Mouse (Mus musculus) cortical plate, adult 2 months (tissue): ENCODE measurements around the gene Nr1h2.

Source experiments
- CTCF ChIP-seq: fragments of 200-500 bp; IDR thresholded peaks from 2 replicates; pipeline ENCODE4 v1.5.1; 2011; ENCODE audit warnings: mild to moderate bottlenecking, control low read depth, low read length; ENCODE audit not compliant: insufficient read depth; ENCODE audit errors: extremely low read depth
- POLR2A ChIP-seq: fragments of 200-500 bp; IDR thresholded peaks from 2 replicates; pipeline ENCODE4 v1.6.1; 2011; ENCODE audit warnings: mild to moderate bottlenecking, low read length, control low read depth; ENCODE audit not compliant: insufficient read depth; ENCODE audit errors: extremely low read depth

- TF ChIP-seq CTCF: no peak
- TF ChIP-seq POLR2A: no peak
These were observed 1.4 kb downstream of the Nr1h2 start for GRCm38 (mm10) chr7:44552141-44552908.
